Mouse (Mus musculus) pancreas, adult 10 weeks (tissue): ENCODE results near the gene Vmn2r23. TPM values are rescaled to one million over a fixed set of nuclear protein-coding genes. Genes with fewer than 3 reads are reported as not detected.

Experiments used
- polyA plus RNA-seq: library from polyadenylated mRNA; stranded (reverse); fragments of 350-450 nt; fragmentation: Illumina TruSeq; extraction: RNeasy Lipid Tissue Mini Kit (QIAGEN cat#74804); gene quantifications from one replicate; pipeline ENCODE4 v1.2.3, GENCODE M21; 2015; ENCODE audit warnings: low read depth, low replicate concordance; ENCODE audit not compliant: insufficient read depth

The Vmn2r23 gene
- polyA plus RNA-seq: not detected

GRCm38 (mm10) chr6:123702370-123702769, at the start of gene Vmn2r23:
Gene Vmn2r23 (plus strand): TSS chr6:123702670.

GRCm38 (mm10) chr6:123778579-123778978, 76.1 kb downstream of the Vmn2r23 start, which contains the start of gene Vmn2r24:
Gene Vmn2r24 (plus strand): TSS chr6:123778879.

Other genes with a start within 250 kb of the Vmn2r23 start
- gene Vmn2r21, start 169.3 kb upstream of the Vmn2r23 start, polyA plus RNA-seq: not detected
- gene Vmn2r22, start 51.9 kb upstream of the Vmn2r23 start, polyA plus RNA-seq: not detected
- not detected for gene Vmn2r24, start 76.2 kb downstream of the Vmn2r23 start, polyA plus RNA-seq
- gene Vmn2r25, start 150.8 kb downstream of the Vmn2r23 start, polyA plus RNA-seq: not detected